Mouse (Mus musculus) megakaryocyte, embryonic 14.5 days (primary cell): ENCODE data around the gene 9230112D13Rik. TPM values are rescaled to one million over a fixed set of nuclear protein-coding genes. Genes with fewer than 3 reads are reported as not detected.

ENCODE experiments used
- H3K27me3 ChIP-seq: replicated peaks from 2 replicates; pipeline ENCODE3; 2012; ENCODE audit warnings: inconsistent platforms
- H3K36me3 ChIP-seq: replicated peaks from 2 replicates; pipeline ENCODE3; 2012; ENCODE audit warnings: low read length, inconsistent platforms, mixed read lengths
- H3K4me1 ChIP-seq: 2 replicates; pipeline ENCODE4 v1.6.1; 2012; ENCODE audit warnings: inconsistent platforms
- H3K4me3 ChIP-seq: replicated peaks from 2 replicates; pipeline ENCODE3; 2012; ENCODE audit warnings: moderate library complexity, mild to moderate bottlenecking, inconsistent platforms
- H3K9me3 ChIP-seq: 2 replicates; pipeline ENCODE4 v1.6.1; 2012; ENCODE audit warnings: inconsistent platforms
- FLI1 ChIP-seq: IDR thresholded peaks from 2 replicates; pipeline ENCODE4 v1.6.1; 2012; ENCODE audit warnings: low read length, inconsistent platforms, mixed read lengths
- GATA1 ChIP-seq: IDR thresholded peaks from 3 replicates; pipeline ENCODE4 v1.6.1; 2012; ENCODE audit warnings: mixed read lengths, low read length, inconsistent platforms, borderline replicate concordance
- polyA plus RNA-seq: library from polyadenylated mRNA; stranded (reverse); fragments of >175 nt; gene quantifications from 2 replicates; pipeline ENCODE4 v1.2.3, GENCODE M21; 2012; ENCODE audit warnings: low replicate concordance; ENCODE audit not compliant: insufficient read depth

Gene 9230112D13Rik
- polyA plus RNA-seq, 1 experiment: not detected

- H3K27me3 ChIP-seq: peaks cover 69% of the 10 kb centered on the region
- no peak for TF ChIP-seq FLI1
- no peak for TF ChIP-seq GATA1
Observed at GRCm38 (mm10) chr14:34543596-34543995, 21.0 kb upstream of the 9230112D13Rik start.

GRCm38 (mm10) chr14:34541896-34542295 lies 19.3 kb upstream of the 9230112D13Rik start:
- peaks cover 54% of the 10 kb centered on the region for H3K27me3 ChIP-seq
- no peaks in the 10 kb centered on the region; the same call in 1 of the 2 replicates for H3K9me3 ChIP-seq
- H3K4me1 ChIP-seq: no peaks in the 10 kb centered on the region
- no peaks in the 10 kb centered on the region for H3K36me3 ChIP-seq
- no peak overlapping the region for H3K4me3 ChIP-seq
- TF ChIP-seq FLI1: no peak
- TF ChIP-seq GATA1: no peak

More at GRCm38 (mm10) chr14:34543596-34543995, 21.0 kb upstream of the 9230112D13Rik start:
- Histone ChIP-seq H3K4me3 (no peak overlapping the region), H3K36me3 (no peaks in the 10 kb centered on the region), H3K9me3 (no peaks in the 10 kb centered on the region; the same call in 1 of the 2 replicates), H3K4me1 (peaks cover 4% of the 10 kb centered on the region)

GRCm38 (mm10) chr14:34540685-34541162 lies 18.1 kb upstream of the 9230112D13Rik start:
- Histone ChIP-seq H3K27me3 (peaks cover 47% of the 10 kb centered on the region), H3K36me3 (no peaks in the 10 kb centered on the region), H3K4me1 (no peaks in the 10 kb centered on the region), H3K4me3 (no peak overlapping the region), H3K9me3 (no peaks in the 10 kb centered on the region; the same call in 1 of the 2 replicates)
- no peak for TF ChIP-seq FLI1
- no peak for TF ChIP-seq GATA1

GRCm38 (mm10) chr14:34535883-34536282 lies 13.3 kb upstream of the 9230112D13Rik start:
- no peaks in the 10 kb centered on the region for H3K4me1 ChIP-seq
- H3K4me3 ChIP-seq: no peak overlapping the region
- no peaks in the 10 kb centered on the region for H3K9me3 ChIP-seq
- H3K36me3 ChIP-seq: no peaks in the 10 kb centered on the region
- peaks cover 14% of the 10 kb centered on the region for H3K27me3 ChIP-seq
- no peak for TF ChIP-seq FLI1
- no peak for TF ChIP-seq GATA1

GRCm38 (mm10) chr14:34533537-34533936 lies 10.9 kb upstream of the 9230112D13Rik start:
- H3K9me3 ChIP-seq: peaks cover 8% of the 10 kb centered on the region
- no peak overlapping the region for H3K4me3 ChIP-seq

GRCm38 (mm10) chr14:34532536-34532935 lies 9.9 kb upstream of the 9230112D13Rik start:
- peaks cover 11% of the 10 kb centered on the region for H3K27me3 ChIP-seq
- no peak for TF ChIP-seq GATA1
- TF ChIP-seq FLI1: no peak
- H3K36me3 ChIP-seq: no peaks in the 10 kb centered on the region
- H3K4me1 ChIP-seq: no peaks in the 10 kb centered on the region
- H3K4me3 ChIP-seq: no peak overlapping the region
- peaks cover 8% of the 10 kb centered on the region for H3K9me3 ChIP-seq

More at GRCm38 (mm10) chr14:34533537-34533936, 10.9 kb upstream of the 9230112D13Rik start:
- no peaks in the 10 kb centered on the region for H3K36me3 ChIP-seq
- H3K4me1 ChIP-seq: no peaks in the 10 kb centered on the region
- TF ChIP-seq GATA1 (no peak), FLI1 (no peak)
- H3K27me3 ChIP-seq: peaks cover 8% of the 10 kb centered on the region

- Histone ChIP-seq H3K9me3 (peaks cover 8% of the 10 kb centered on the region), H3K27me3 (peaks cover 9% of the 10 kb centered on the region), H3K36me3 (no peaks in the 10 kb centered on the region), H3K4me3 (no peak overlapping the region), H3K4me1 (no peaks in the 10 kb centered on the region)
- no peak for TF ChIP-seq FLI1
- TF ChIP-seq GATA1: no peak
Observed at GRCm38 (mm10) chr14:34528804-34529203, 6.2 kb upstream of the 9230112D13Rik start.

GRCm38 (mm10) chr14:34517959-34518544 lies 4.5 kb downstream of the 9230112D13Rik start:
- H3K4me1 ChIP-seq: no peaks in the 10 kb centered on the region
- H3K9me3 ChIP-seq: peaks cover 22% of the 10 kb centered on the region
- H3K27me3 ChIP-seq: peaks cover 19% of the 10 kb centered on the region
- no peak overlapping the region for H3K4me3 ChIP-seq
- TF ChIP-seq FLI1 (no peak), GATA1 (no peak)
- H3K36me3 ChIP-seq: no peaks in the 10 kb centered on the region

- no peaks in the 10 kb centered on the region for H3K36me3 ChIP-seq
- peaks cover 17% of the 10 kb centered on the region for H3K9me3 ChIP-seq
- peaks cover 26% of the 10 kb centered on the region for H3K27me3 ChIP-seq
- peaks cover 3% of the 10 kb centered on the region; the same call in 1 of the 2 replicates for H3K4me1 ChIP-seq
- TF ChIP-seq GATA1 (no peak), FLI1 (no peak)
- no peak overlapping the region for H3K4me3 ChIP-seq
Observed at GRCm38 (mm10) chr14:34516960-34517577, 5.5 kb downstream of the 9230112D13Rik start.

- no peak overlapping the region for H3K4me3 ChIP-seq
- TF ChIP-seq FLI1: no peak
- no peak for TF ChIP-seq GATA1
- peaks cover 28% of the 10 kb centered on the region for H3K27me3 ChIP-seq
- peaks cover 7% of the 10 kb centered on the region; the same call in 1 of the 2 replicates for H3K4me1 ChIP-seq
- no peaks in the 10 kb centered on the region for H3K36me3 ChIP-seq
- peaks cover 7% of the 10 kb centered on the region; the same call in 1 of the 2 replicates for H3K9me3 ChIP-seq
Observed at GRCm38 (mm10) chr14:34515860-34516259, 6.7 kb downstream of the 9230112D13Rik start.
